Mouse (Mus musculus) forebrain, postnatal 0 days (tissue): ENCODE measurements at regions not wholly inside any gene's neighbourhood (a gene's known extent, or its start where the extent isn't known, plus 50 kb on each side); places are given as distances from the start of the nearest gene placed in this dataset.
A peak's percentile ranks its signal among the peaks of the same experiment; 100 is the strongest.

Experiments
- ATAC-seq: fragments of 200-750 bp; cut with Nextera tagmentation; 2 replicates; pipeline ENCODE4 v1.8.0; 2017; ENCODE audit warnings: mild to moderate bottlenecking, moderate library complexity
- DNase-seq: peaks from one replicate; pipeline ENCODE4 v3.0.0-alpha.2; 2015
- H3K27ac ChIP-seq: fragments of 300-500 bp; sonication (generic); 2 replicates; pipeline ENCODE4 v1.5.1; 2014; ENCODE audit warnings: low read depth, mild to moderate bottlenecking, antibody characterized with exemption, low read length, moderate library complexity, mixed read lengths
- H3K27me3 ChIP-seq: fragments of 300-500 bp; sonication (generic); 2 replicates; pipeline ENCODE4 v1.6.1; 2014; ENCODE audit warnings: mild to moderate bottlenecking, low read length, mixed read lengths; ENCODE audit not compliant: insufficient read depth
- H3K36me3 ChIP-seq: fragments of 300-500 bp; sonication (generic); 2 replicates; pipeline ENCODE4 v1.6.1; 2014; ENCODE audit warnings: mild to moderate bottlenecking, moderate library complexity; ENCODE audit not compliant: insufficient read depth
- H3K4me1 ChIP-seq: fragments of 300-500 bp; sonication (generic); 2 replicates; pipeline ENCODE4 v1.6.1; 2014; ENCODE audit warnings: antibody characterized with exemption; ENCODE audit not compliant: insufficient read depth
- H3K4me2 ChIP-seq: fragments of 300-500 bp; sonication (generic); 2 replicates; pipeline ENCODE4 v1.6.1; 2014; ENCODE audit warnings: low read depth, mild to moderate bottlenecking, moderate library complexity
- H3K4me3 ChIP-seq: fragments of 300-500 bp; sonication (generic); 2 replicates; pipeline ENCODE4 v1.5.1; 2014; ENCODE audit warnings: low read depth, low read length, mixed read lengths
- H3K9ac ChIP-seq: fragments of 300-500 bp; sonication (generic); 2 replicates; pipeline ENCODE4 v1.6.1; 2014; ENCODE audit warnings: mild to moderate bottlenecking
- H3K9me3 ChIP-seq: fragments of 300-500 bp; sonication (generic); 2 replicates; pipeline ENCODE4 v1.6.1; 2016; ENCODE audit warnings: low read length
- CTCF ChIP-seq: sonication (generic); IDR thresholded peaks from 2 replicates; pipeline ENCODE4 v1.5.1; 2016; ENCODE audit warnings: antibody characterized with exemption, control low read depth, low read depth
- WGBS: fragments of 180-500 bp; shearing (Covaris S2); extraction: QIAGEN DNeasy Blood & Tissue Kit; methylation state at CpG from one replicate; pipeline ENCODE4 v1.1.7; 2014; 5-methylcytosine and 5-hydroxymethylcytosine counted together

- no peak for ATAC-seq
- Histone ChIP-seq H3K36me3 (no peaks in the 10 kb centered on the region), H3K9ac (no peak overlapping the region), H3K4me3 (no peak overlapping the region), H3K27me3 (no peaks in the 10 kb centered on the region), H3K27ac (no peak overlapping the region), H3K9me3 (no peaks in the 10 kb centered on the region), H3K4me1 (no peaks in the 10 kb centered on the region), H3K4me2 (no peak overlapping the region)
- 50% methylated on average over 14 of the region's 14 CpGs for WGBS
- peak; percentile 25 for DNase-seq
- TF ChIP-seq CTCF = no peak
These were observed 190.1 kb downstream of the 4933412E24Rik start for GRCm38 (mm10) chr15:59826164-59826950.

- Histone ChIP-seq H3K9ac (no peak overlapping the region), H3K27me3 (no peaks in the 10 kb centered on the region), H3K27ac (no peak overlapping the region), H3K4me2 (no peak overlapping the region), H3K36me3 (no peaks in the 10 kb centered on the region), H3K4me1 (no peaks in the 10 kb centered on the region), H3K4me3 (no peak overlapping the region), H3K9me3 (no peaks in the 10 kb centered on the region)
- WGBS = 82% methylated on average over 2 of the region's 2 CpGs
- TF ChIP-seq CTCF = no peak
- ATAC-seq (no peak), DNase-seq (no peak)
These were observed 192.5 kb downstream of the 4933412E24Rik start for GRCm38 (mm10) chr15:59823921-59824320.

DNA sequence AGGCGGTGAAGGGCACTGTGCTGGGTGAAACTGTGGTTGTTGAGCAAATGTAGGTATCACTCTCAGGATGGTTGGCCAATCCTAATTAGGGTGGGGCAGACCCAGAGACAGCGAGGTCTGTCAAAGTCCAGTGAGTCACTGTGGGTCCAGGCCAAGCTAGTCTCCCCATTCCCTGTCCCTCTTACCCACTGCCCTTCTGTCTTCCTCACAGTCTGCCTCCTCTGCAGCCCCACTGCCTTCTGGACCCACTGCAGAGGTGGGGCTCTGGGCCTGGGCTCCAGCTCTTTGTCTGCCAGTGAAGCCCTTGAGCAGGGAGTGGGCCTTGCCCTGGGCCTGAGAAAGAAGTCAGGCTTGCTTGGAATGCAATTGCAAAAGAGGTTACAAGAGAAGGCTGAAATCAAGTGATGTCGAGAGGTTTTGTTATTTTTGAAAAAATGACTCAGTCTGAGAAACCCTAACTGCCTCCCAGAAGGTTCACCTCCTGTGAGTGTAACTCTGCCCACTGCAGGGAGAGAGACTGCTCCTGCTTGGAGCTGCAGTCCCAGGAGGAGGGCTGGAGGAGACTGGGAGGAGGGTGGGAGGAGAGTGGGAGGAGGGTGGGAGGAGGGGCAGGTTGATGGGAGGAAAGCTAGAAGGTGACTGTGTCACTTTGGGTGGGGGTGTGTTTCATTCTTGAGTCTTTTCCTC lies 193.3 kb downstream of the 4933412E24Rik start:
- H3K4me1 ChIP-seq = no peaks in the 10 kb centered on the region
- WGBS = 70% methylated on average over 3 of the region's 3 CpGs
- H3K36me3 ChIP-seq = no peaks in the 10 kb centered on the region
- ATAC-seq (no peak), DNase-seq (no peak)
- H3K27ac ChIP-seq = no peak overlapping the region
- no peaks in the 10 kb centered on the region for H3K9me3 ChIP-seq
- TF ChIP-seq CTCF = no peak
- H3K27me3 ChIP-seq = no peaks in the 10 kb centered on the region
- no peak overlapping the region for H3K4me2 ChIP-seq
- no peak overlapping the region for H3K4me3 ChIP-seq
- no peak overlapping the region for H3K9ac ChIP-seq

GRCm38 (mm10) chr15:59820317-59820716 lies 196.1 kb downstream of the 4933412E24Rik start:
- no peaks in the 10 kb centered on the region for H3K9me3 ChIP-seq
- no peak overlapping the region for H3K27ac ChIP-seq
- no peak overlapping the region for H3K4me3 ChIP-seq
- no peaks in the 10 kb centered on the region for H3K4me1 ChIP-seq
- no peak overlapping the region for H3K9ac ChIP-seq
- WGBS = 79% methylated on average over 10 of the region's 10 CpGs
- ATAC-seq (no peak), DNase-seq (no peak)
- H3K4me2 ChIP-seq = no peak overlapping the region
- H3K27me3 ChIP-seq = no peaks in the 10 kb centered on the region
- H3K36me3 ChIP-seq = no peaks in the 10 kb centered on the region
- TF ChIP-seq CTCF = no peak

GRCm38 (mm10) chr15:59816031-59816430 lies 200.4 kb downstream of the 4933412E24Rik start:
- DNase-seq = no peak
- H3K9ac ChIP-seq = no peak overlapping the region
- H3K36me3 ChIP-seq = no peaks in the 10 kb centered on the region
- TF ChIP-seq CTCF = no peak
- no peaks in the 10 kb centered on the region for H3K9me3 ChIP-seq
- H3K27me3 ChIP-seq = no peaks in the 10 kb centered on the region
- no peak overlapping the region for H3K4me2 ChIP-seq
- WGBS = 93% methylated on average over 8 of the region's 8 CpGs
- H3K27ac ChIP-seq = no peak overlapping the region
- H3K4me1 ChIP-seq = no peaks in the 10 kb centered on the region
- H3K4me3 ChIP-seq = no peak overlapping the region
- ATAC-seq = no peak

DNA sequence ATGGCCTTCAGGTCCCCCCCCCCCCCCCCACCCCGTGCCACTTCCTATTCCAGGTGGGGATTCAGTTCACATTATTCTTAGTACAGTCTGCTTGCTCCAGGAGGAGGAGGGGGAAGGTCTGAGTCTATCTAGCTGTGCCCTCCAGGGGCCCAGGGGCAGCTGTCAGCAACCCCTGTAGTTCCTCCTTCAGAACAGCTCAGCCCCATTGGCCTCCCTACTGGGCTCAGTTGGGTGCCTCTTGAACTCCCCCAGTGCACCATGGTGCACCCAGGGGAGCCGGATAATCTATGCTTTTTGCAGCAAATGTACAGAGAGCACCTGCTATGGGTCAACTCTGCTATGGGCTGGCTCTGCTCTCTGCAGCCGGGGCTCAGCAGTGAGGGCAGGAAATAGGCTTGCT lies 204.8 kb downstream of the 4933412E24Rik start:
- no peaks in the 10 kb centered on the region for H3K27me3 ChIP-seq
- H3K9ac ChIP-seq = no peak overlapping the region
- 47% methylated on average over 3 of the region's 3 CpGs for WGBS
- H3K4me1 ChIP-seq = no peaks in the 10 kb centered on the region
- DNase-seq = no peak
- no peak overlapping the region for H3K4me3 ChIP-seq
- no peak overlapping the region for H3K4me2 ChIP-seq
- H3K9me3 ChIP-seq = no peaks in the 10 kb centered on the region
- ATAC-seq = no peak
- no peak for TF ChIP-seq CTCF
- H3K36me3 ChIP-seq = no peaks in the 10 kb centered on the region
- H3K27ac ChIP-seq = no peak overlapping the region

DNA sequence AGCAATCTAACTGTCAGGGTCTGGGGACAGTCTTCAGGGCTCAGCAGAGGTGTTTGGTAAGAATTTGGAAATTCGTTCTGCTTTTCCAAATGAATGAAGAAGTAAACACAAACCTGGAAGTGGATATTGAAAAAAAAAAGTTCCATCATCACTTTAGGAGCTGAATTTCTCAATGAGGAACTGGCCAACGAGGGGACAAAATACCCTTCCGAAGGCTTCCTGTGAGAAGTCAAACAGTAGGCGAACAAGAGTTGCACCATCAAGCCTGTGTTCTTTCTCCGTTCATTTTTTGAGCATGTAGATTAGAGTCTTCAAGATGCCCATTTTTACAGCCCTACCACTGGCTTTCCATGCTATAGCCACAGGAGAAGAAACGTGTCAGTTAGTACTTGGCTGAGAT lies 207.1 kb downstream of the 4933412E24Rik start:
- no peaks in the 10 kb centered on the region for H3K4me1 ChIP-seq
- DNase-seq = no peak
- WGBS = 96% methylated on average over 6 of the region's 6 CpGs
- no peaks in the 10 kb centered on the region for H3K36me3 ChIP-seq
- no peaks in the 10 kb centered on the region for H3K27me3 ChIP-seq
- no peaks in the 10 kb centered on the region for H3K9me3 ChIP-seq
- no peak for ATAC-seq
- no peak overlapping the region for H3K27ac ChIP-seq
- H3K4me2 ChIP-seq = no peak overlapping the region
- TF ChIP-seq CTCF = no peak
- H3K9ac ChIP-seq = no peak overlapping the region
- no peak overlapping the region for H3K4me3 ChIP-seq
